Mouse (Mus musculus) lung, adult 2 months (tissue): ENCODE measurements at regions not wholly inside any gene's neighbourhood (a gene's known extent, or its start where the extent isn't known, plus 50 kb on each side); places are given as distances from the start of the nearest gene placed in this dataset.

Experiments
- CTCF ChIP-seq: fragments of 200-500 bp; IDR thresholded peaks from 2 replicates; pipeline ENCODE4 v1.5.1; 2011; ENCODE audit warnings: mild to moderate bottlenecking, low read length, control low read depth; ENCODE audit not compliant: insufficient read depth
- POLR2A ChIP-seq: fragments of 200-500 bp; IDR thresholded peaks from 2 replicates; pipeline ENCODE4 v1.6.1; 2011; ENCODE audit warnings: low read depth, mild to moderate bottlenecking, control low read depth, low read length, borderline replicate concordance; ENCODE audit errors: extremely low read depth

- TF ChIP-seq CTCF (no peak), POLR2A (no peak)
These were observed 123.8 kb upstream of the Elmo1 start for GRCm38 (mm10) chr13:19966566-19966965.
